In genomic region chr1:51622181-51622862, GRCm38 (mm10) we compare ENCODE assay signal across 23 mouse cellular contexts.
DNase-seq lines count a peak whose midpoint lies in the region; ATAC-seq and TF ChIP-seq lines count a peak whose summit lies in the region.
"Had no signal": no experiment of that assay in that cellular context is flagged by ENCODE, and none has a peak within 500 bp of the region (broad histone marks: within the 10 kb centered on the region; RNA-seq: fewer than 3 reads in every experiment).

No protein-coding gene starts in this region.

- no peak for ATAC-seq in hindbrain, embryonic 16.5 days
- peak; percentile 55 for ATAC-seq in midbrain, embryonic 12.5 days (ENCODE audit: low FRiP score, low read depth)
- no peak for ATAC-seq in midbrain, embryonic 16.5 days
- ATAC-seq in midbrain, embryonic 14.5 days (ENCODE audit: low FRiP score, low TSS enrichment): peak; percentile 59; the same call in 1 of the 2 replicates
- ATAC-seq: activated CD4-positive, CD25-positive, alpha-beta regulatory T cell, adult 4 months; intestine, embryonic 16.5 days had no signal

- no peak overlapping the region for H3K4me2 ChIP-seq in hindbrain, embryonic 16.5 days (ENCODE audit: low read length)
- no peak overlapping the region for H3K4me2 ChIP-seq in midbrain, embryonic 12.5 days (replicated peaks)
- no peak overlapping the region for H3K4me2 ChIP-seq in midbrain, embryonic 16.5 days (ENCODE audit: low read length)
- no peak overlapping the region for H3K4me2 ChIP-seq in midbrain, embryonic 14.5 days (ENCODE audit: low read length)
- H3K4me2 ChIP-seq: embryonic facial prominence, embryonic 15.5 days; hindbrain, embryonic 13.5 days had no signal

- no peaks in the 10 kb centered on the region for H3K36me3 ChIP-seq in hindbrain, embryonic 10.5 days
- H3K36me3 ChIP-seq in hindbrain, embryonic 16.5 days (ENCODE audit: control insufficient read depth, insufficient read depth, low read length): no peaks in the 10 kb centered on the region
- H3K36me3 ChIP-seq in midbrain, embryonic 12.5 days: no peaks in the 10 kb centered on the region
- H3K36me3 ChIP-seq in midbrain, embryonic 16.5 days (ENCODE audit: control insufficient read depth, insufficient read depth, low read length): no peaks in the 10 kb centered on the region
- H3K36me3 ChIP-seq in midbrain, embryonic 14.5 days (ENCODE audit: control insufficient read depth, insufficient read depth, low read length): no peaks in the 10 kb centered on the region
- H3K36me3 ChIP-seq: embryonic facial prominence, embryonic 15.5 days; G1E; heart, embryonic 10.5 days; hindbrain, embryonic 13.5 days had no signal

- DNase-seq in hindbrain, embryonic 10.5 days (ENCODE audit: low spot score): no peak
- DNase-seq in brain, embryonic 14.5 days (ENCODE audit: low read depth): peak; percentile 72
- DNase-seq in midbrain, embryonic 14.5 days: peak; percentile 39
- no peak for DNase-seq in adrenal gland, postnatal 14 days
- DNase-seq in cerebellum, adult 9-10 months: no peak
- DNase-seq: adrenal gland, postnatal 25 days; cerebellum, adult 2 months; cerebellum, postnatal 14 days; embryo, embryonic 11 days; gastrocnemius, postnatal 10 days; heart, adult 18-20 months; heart, postnatal 10 days; heart, postnatal 4 days had no signal

- H3K9me3 ChIP-seq in hindbrain, embryonic 10.5 days: no peaks in the 10 kb centered on the region
- no peaks in the 10 kb centered on the region for H3K9me3 ChIP-seq in hindbrain, embryonic 16.5 days (ENCODE audit: control insufficient read depth, low read length)
- H3K9me3 ChIP-seq in midbrain, embryonic 12.5 days: no peaks in the 10 kb centered on the region
- no peaks in the 10 kb centered on the region for H3K9me3 ChIP-seq in midbrain, embryonic 16.5 days (replicated peaks; ENCODE audit: control insufficient read depth, low read length, poor library complexity, severe bottlenecking)
- H3K9me3 ChIP-seq in midbrain, embryonic 14.5 days (ENCODE audit: control insufficient read depth, low read length): no peaks in the 10 kb centered on the region
- H3K9me3 ChIP-seq: embryonic facial prominence, embryonic 15.5 days; G1E; heart, embryonic 10.5 days; hindbrain, embryonic 13.5 days had no signal

- TF ChIP-seq POLR2A in brain, embryonic 14.5 days (IDR thresholded peaks at IDR 0.05; ENCODE audit: borderline replicate concordance, extremely low read depth, insufficient read depth, insufficient read length, poor library complexity, severe bottlenecking): no peak

- H3K9ac ChIP-seq in hindbrain, embryonic 16.5 days (ENCODE audit: low read depth, low read length): no peak overlapping the region
- H3K9ac ChIP-seq in midbrain, embryonic 12.5 days (replicated peaks): no peak overlapping the region
- no peak overlapping the region for H3K9ac ChIP-seq in midbrain, embryonic 16.5 days (ENCODE audit: low read depth, low read length)
- no peak overlapping the region for H3K9ac ChIP-seq in midbrain, embryonic 14.5 days (replicated peaks; ENCODE audit: low read length)
- H3K9ac ChIP-seq: embryonic facial prominence, embryonic 15.5 days; hindbrain, embryonic 13.5 days had no signal

- peak overlapping the region; percentile 29; the same call in 1 of the 2 replicates for H3K27ac ChIP-seq in hindbrain, embryonic 10.5 days
- H3K27ac ChIP-seq in hindbrain, embryonic 16.5 days (ENCODE audit: low read depth, low read length): no peak overlapping the region
- H3K27ac ChIP-seq in midbrain, embryonic 12.5 days (replicated peaks): peak overlapping the region; percentile 39; the same call in 1 of the 2 replicates
- H3K27ac ChIP-seq in midbrain, embryonic 16.5 days (ENCODE audit: low read length): no peak overlapping the region
- H3K27ac ChIP-seq in midbrain, embryonic 14.5 days (replicated peaks; ENCODE audit: low read depth, low read length): no peak overlapping the region
- H3K27ac ChIP-seq: embryonic facial prominence, embryonic 15.5 days; heart, embryonic 10.5 days; hindbrain, embryonic 13.5 days had no signal

- H3K4me3 ChIP-seq in hindbrain, embryonic 10.5 days: no peak overlapping the region
- H3K4me3 ChIP-seq in hindbrain, embryonic 16.5 days (ENCODE audit: low read length): no peak overlapping the region
- no peak overlapping the region for H3K4me3 ChIP-seq in midbrain, embryonic 12.5 days
- no peak overlapping the region for H3K4me3 ChIP-seq in midbrain, embryonic 16.5 days (ENCODE audit: low read depth, low read length)
- no peak overlapping the region for H3K4me3 ChIP-seq in midbrain, embryonic 14.5 days (replicated peaks; ENCODE audit: low read depth, low read length)
- H3K4me3 ChIP-seq: embryonic facial prominence, embryonic 15.5 days; erythroblast, embryonic 14.5 days; heart, embryonic 10.5 days; hindbrain, embryonic 13.5 days had no signal

- no peaks in the 10 kb centered on the region for H3K27me3 ChIP-seq in hindbrain, embryonic 10.5 days (ENCODE audit: insufficient read depth, poor library complexity, severe bottlenecking)
- H3K27me3 ChIP-seq in hindbrain, embryonic 16.5 days (replicated peaks; ENCODE audit: control insufficient read depth, insufficient read depth, low read length): no peaks in the 10 kb centered on the region
- peaks cover 45% of the 10 kb centered on the region for H3K27me3 ChIP-seq in midbrain, embryonic 12.5 days
- no peaks in the 10 kb centered on the region for H3K27me3 ChIP-seq in midbrain, embryonic 16.5 days (ENCODE audit: control insufficient read depth, insufficient read depth, low read depth, low read length)
- H3K27me3 ChIP-seq in midbrain, embryonic 14.5 days (ENCODE audit: control insufficient read depth, insufficient read depth, low read length): no peaks in the 10 kb centered on the region
- H3K27me3 ChIP-seq: embryonic facial prominence, embryonic 15.5 days; hindbrain, embryonic 13.5 days had no signal

- WGBS in hindbrain, embryonic 10.5 days: 54% methylated on average over 9 of the region's 9 CpGs
- 49% methylated on average over 9 of the region's 9 CpGs for WGBS in hindbrain, embryonic 16.5 days
- WGBS in midbrain, embryonic 12.5 days: 19% methylated on average over 9 of the region's 9 CpGs
- WGBS in midbrain, embryonic 16.5 days: 19% methylated on average over 9 of the region's 9 CpGs
- WGBS in midbrain, embryonic 14.5 days: 16% methylated on average over 9 of the region's 9 CpGs

- no peak for TF ChIP-seq CTCF in brain, embryonic 14.5 days (IDR thresholded peaks at IDR 0.05; ENCODE audit: borderline replicate concordance, extremely low read depth, insufficient read depth, insufficient read length)

- peaks cover 36% of the 10 kb centered on the region for H3K4me1 ChIP-seq in hindbrain, embryonic 10.5 days (replicated peaks)
- H3K4me1 ChIP-seq in hindbrain, embryonic 16.5 days (ENCODE audit: control insufficient read depth, insufficient read depth, low read depth, low read length): peaks cover 10% of the 10 kb centered on the region
- H3K4me1 ChIP-seq in midbrain, embryonic 12.5 days: peaks cover 37% of the 10 kb centered on the region
- peaks cover 12% of the 10 kb centered on the region for H3K4me1 ChIP-seq in midbrain, embryonic 16.5 days (ENCODE audit: control insufficient read depth, insufficient read depth, low read length)
- H3K4me1 ChIP-seq in midbrain, embryonic 14.5 days (ENCODE audit: control insufficient read depth, insufficient read depth, low read length): peaks cover 15% of the 10 kb centered on the region
- H3K4me1 ChIP-seq: heart, embryonic 10.5 days had no signal

Comparison
In these comparisons a context has a peak if more than half of its experiments do, and no peak if none do; other contexts are left out.
1. H3K27ac ChIP-seq: peak in hindbrain, embryonic 10.5 days (single experiment) and midbrain, embryonic 12.5 days (single experiment); none in hindbrain, embryonic 16.5 days (single experiment), midbrain, embryonic 16.5 days (single experiment) and midbrain, embryonic 14.5 days (single experiment).
2. ATAC-seq: peak in midbrain, embryonic 12.5 days (single experiment) and midbrain, embryonic 14.5 days (single experiment); none in hindbrain, embryonic 16.5 days (single experiment) and midbrain, embryonic 16.5 days (single experiment).
3. DNase-seq: peak in brain, embryonic 14.5 days (single experiment) and midbrain, embryonic 14.5 days (single experiment); none in hindbrain, embryonic 10.5 days (single experiment), adrenal gland, postnatal 14 days (single experiment) and cerebellum, adult 9-10 months (single experiment).